Mouse (Mus musculus): Measurements from ENCODE around the gene Frat1. TPM values are rescaled to one million over a fixed set of nuclear protein-coding genes. Genes with fewer than 3 reads are reported as not detected.

The Frat1 gene
- polyA plus RNA-seq, 1 experiment from 2014 or later = 6.0 TPM

GRCm38 (mm10) chr19:41874356-41874755, 44.6 kb downstream of the Frat1 start:
- peaks cover 90% of the 10 kb centered on the region for H3K36me3 ChIP-seq
- no peak for ATAC-seq (ENCODE audit: low FRiP score, low read depth)
- no peaks in the 10 kb centered on the region for H3K9me3 ChIP-seq
- no peak overlapping the region for H3K9ac ChIP-seq
- WGBS = 92% methylated on average over 14 of the region's 14 CpGs
- no peaks in the 10 kb centered on the region for H3K27me3 ChIP-seq
- no peak overlapping the region for H3K4me2 ChIP-seq (replicated peaks)
- H3K4me3 ChIP-seq = no peak overlapping the region
- H3K27ac ChIP-seq = no peak overlapping the region
- H3K4me1 ChIP-seq = no peaks in the 10 kb centered on the region

GRCm38 (mm10) chr19:41881842-41882241, 52.1 kb downstream of the Frat1 start:
- Histone ChIP-seq H3K9ac (no peak overlapping the region), H3K36me3 (peaks cover 82% of the 10 kb centered on the region), H3K4me2 (replicated peaks) (no peak overlapping the region), H3K4me1 (no peaks in the 10 kb centered on the region), H3K27ac (no peak overlapping the region), H3K9me3 (no peaks in the 10 kb centered on the region), H3K27me3 (no peaks in the 10 kb centered on the region), H3K4me3 (no peak overlapping the region)
- WGBS = 94% methylated on average over 4 of the region's 4 CpGs
- no peak for ATAC-seq (ENCODE audit: low FRiP score, low read depth)

Other genes starting within 250 kb of the Frat1 start
- 1.8 and 2.2 TPM in 2 replicates for gene Gm340, start 247.6 kb upstream of the Frat1 start, polyA plus RNA-seq (2015; fragmentation: Nextera tagmentation; extraction: Ambion mirVana)
- 0.29 and 0.32 TPM in 2 replicates for gene Slit1, start 86.3 kb upstream of the Frat1 start, polyA plus RNA-seq (2015; fragmentation: Nextera tagmentation; extraction: Ambion mirVana)
- 21.6 and 23.1 TPM in 2 replicates for gene Arhgap19, start 27.9 kb upstream of the Frat1 start, polyA plus RNA-seq (2015; fragmentation: Nextera tagmentation; extraction: Ambion mirVana)
- gene Frat2, start 18.2 kb downstream of the Frat1 start, polyA plus RNA-seq (2015; fragmentation: Nextera tagmentation; extraction: Ambion mirVana) = 2.8 and 3.1 TPM in 2 replicates
- 17.4 and 19.6 TPM in 2 replicates for gene Rrp12, start 66.2 kb downstream of the Frat1 start, polyA plus RNA-seq (2015; fragmentation: Nextera tagmentation; extraction: Ambion mirVana)
- 559 and 595 TPM in 2 replicates for gene Pgam1, start 82.0 kb downstream of the Frat1 start, polyA plus RNA-seq (2015; fragmentation: Nextera tagmentation; extraction: Ambion mirVana)
- 82.5 and 86.4 TPM in 2 replicates for gene Exosc1, start 103.5 kb downstream of the Frat1 start, polyA plus RNA-seq (2015; fragmentation: Nextera tagmentation; extraction: Ambion mirVana)
- gene Zdhhc16, start 103.5 kb downstream of the Frat1 start, polyA plus RNA-seq (2015; fragmentation: Nextera tagmentation; extraction: Ambion mirVana) = 98.7 and 99.3 TPM in 2 replicates
- 40.1 and 43.9 TPM in 2 replicates for gene Mms19, start 151.2 kb downstream of the Frat1 start, polyA plus RNA-seq (2015; fragmentation: Nextera tagmentation; extraction: Ambion mirVana)
- gene Ubtd1, start 151.8 kb downstream of the Frat1 start, polyA plus RNA-seq (2015; fragmentation: Nextera tagmentation; extraction: Ambion mirVana) = 23.4 and 23.8 TPM in 2 replicates
- gene Ankrd2, start 206.0 kb downstream of the Frat1 start, polyA plus RNA-seq (2015; fragmentation: Nextera tagmentation; extraction: Ambion mirVana) = 0.22 and 0.57 TPM in 2 replicates
- 1.6 and 1.7 TPM in 2 replicates for gene Hoga1, start 215.6 kb downstream of the Frat1 start, polyA plus RNA-seq (2015; fragmentation: Nextera tagmentation; extraction: Ambion mirVana)
- 0.17 TPM in 1 of 2 replicates, not detected in the other for gene 4933411K16Rik, start 222.3 kb downstream of the Frat1 start, polyA plus RNA-seq (2015; fragmentation: Nextera tagmentation; extraction: Ambion mirVana)

Data from limb, embryonic 13.5 days (tissue).